Mouse (Mus musculus) liver, postnatal 0 days (tissue): ENCODE results near the gene Ogt.

Experiments used
- CTCF ChIP-seq: sonication (generic); IDR thresholded peaks from 2 replicates; pipeline ENCODE4 v1.5.1; 2016; ENCODE audit warnings: antibody characterized with exemption, low read depth
- EP300 ChIP-seq: IDR thresholded peaks from 2 replicates; pipeline ENCODE4 v1.6.1; 2016; ENCODE audit warnings: antibody characterized with exemption, low read depth, mild to moderate bottlenecking

- TF ChIP-seq CTCF, result no peak
- no peak for TF ChIP-seq EP300
Measured at GRCm38 (mm10) chrX:101730010-101730409, 90.2 kb downstream of the Ogt start.
